Mouse (Mus musculus) bone marrow macrophage, adult 2 months (primary cell): ENCODE data around the gene Iqch. TPM values are rescaled to one million over a fixed set of nuclear protein-coding genes. Genes with fewer than 3 reads are reported as not detected.

ENCODE experiments used
- H3K27ac ChIP-seq: 2 replicates; pipeline ENCODE4 v1.5.1; 2012; ENCODE audit warnings: low read depth, low read length; ENCODE audit not compliant: insufficient read depth
- H3K4me1 ChIP-seq: 2 replicates; pipeline ENCODE4 v1.6.1; 2012; ENCODE audit warnings: low read length; ENCODE audit not compliant: control insufficient read depth, insufficient read depth
- H3K4me3 ChIP-seq: 2 replicates; pipeline ENCODE4 v1.5.1; 2012; ENCODE audit warnings: mild to moderate bottlenecking, low read length, moderate library complexity; ENCODE audit not compliant: insufficient read depth
- CTCF ChIP-seq: IDR thresholded peaks from 2 replicates; pipeline ENCODE4 v1.5.1; 2012; ENCODE audit warnings: low read depth, mild to moderate bottlenecking, low read length, moderate library complexity
- POLR2A ChIP-seq: IDR thresholded peaks from 2 replicates; pipeline ENCODE4 v1.6.1; 2012; ENCODE audit warnings: mild to moderate bottlenecking, low read depth, low read length, borderline replicate concordance
- polyA plus RNA-seq: library from polyadenylated mRNA; stranded (reverse); fragments of >200 nt; gene quantifications from 2 replicates; pipeline ENCODE4 v1.2.4, GENCODE M21; 2012; ENCODE audit not compliant: missing spikeins, insufficient read depth, insufficient read length

Gene Iqch
- not detected in 2 replicates for polyA plus RNA-seq

DNA sequence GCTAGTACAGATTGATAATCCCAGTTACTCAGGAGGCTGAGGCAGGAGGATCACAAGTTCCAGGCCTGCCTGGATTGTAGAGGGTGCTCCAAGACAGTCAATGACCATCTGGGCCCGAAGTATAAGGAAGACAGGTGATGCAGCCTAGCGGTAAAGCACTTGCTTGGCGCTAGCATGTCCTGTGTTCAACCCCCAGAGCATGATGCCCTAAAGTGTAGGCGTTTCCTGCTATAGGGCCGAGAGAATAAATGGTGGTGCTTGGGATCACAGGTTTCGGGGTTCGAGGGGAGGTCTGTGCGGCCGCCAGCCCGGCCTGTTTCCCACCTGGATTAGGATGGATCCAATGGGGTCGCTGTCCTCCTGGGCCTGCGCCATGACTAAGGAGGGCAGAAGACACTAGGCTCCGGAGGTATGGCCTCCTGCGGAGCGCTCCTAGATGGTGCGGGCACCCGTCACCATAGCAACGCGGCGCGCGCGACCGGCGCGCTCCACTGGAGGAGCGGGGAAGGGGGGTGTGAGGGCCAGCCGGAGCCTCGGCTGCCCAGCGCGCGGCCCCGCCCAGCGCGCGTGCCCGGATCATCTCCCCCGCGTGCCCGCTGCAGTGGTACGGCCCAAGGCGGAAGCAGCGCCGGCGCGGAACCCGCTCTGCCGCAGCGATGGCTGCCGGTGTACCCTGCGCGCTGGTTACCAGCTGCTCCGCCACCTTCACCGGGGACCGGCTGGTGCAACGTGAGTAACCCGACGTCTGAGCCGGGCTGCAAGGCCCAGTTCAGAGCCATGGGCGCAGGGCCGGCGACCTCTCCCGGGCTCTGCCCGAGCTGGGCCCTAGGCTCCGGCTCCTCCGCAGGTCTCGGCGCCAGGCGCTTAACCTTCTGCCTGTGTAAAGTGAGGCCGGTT is at the start of gene Iqch, which contains the start of gene Aagab:
Gene Iqch (minus strand): TSS at position 451 of the 897 bp plus-strand sequence.
Gene Aagab (plus strand): TSS at position 618 of the 897 bp plus-strand sequence.
- peaks cover 11% of the 10 kb centered on the region for H3K4me1 ChIP-seq
- H3K4me3 ChIP-seq, result peak within 1 kb of the TSS; percentile 92
- peak within 1 kb of the TSS; percentile 42 for H3K27ac ChIP-seq
- TF ChIP-seq POLR2A (peak; percentile 47; the same call in 1 of the 2 replicates), CTCF (no peak)

DNA sequence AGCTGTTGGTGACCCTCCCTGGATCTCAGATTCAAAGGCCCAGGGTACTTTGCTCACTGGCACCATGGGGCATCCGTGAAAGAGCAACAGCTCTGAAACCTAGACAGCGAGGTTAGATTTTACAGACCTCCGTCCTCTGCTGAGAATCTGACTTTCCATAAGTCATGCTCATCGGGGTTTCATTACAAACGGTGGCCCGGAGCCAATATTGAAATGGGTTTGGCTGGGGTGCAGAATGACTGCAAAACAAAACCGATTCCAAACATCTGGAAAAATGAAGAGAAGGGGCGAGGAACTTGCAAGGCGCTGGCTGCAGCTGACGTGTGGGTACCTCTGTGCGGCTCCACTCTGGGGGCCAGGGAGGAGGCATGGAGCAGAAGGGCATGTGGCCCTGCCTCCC is 49.3 kb upstream of the Iqch start:
- Histone ChIP-seq H3K4me3 (no peak overlapping the region), H3K27ac (no peak overlapping the region), H3K4me1 (no peaks in the 10 kb centered on the region)
- TF ChIP-seq POLR2A, result no peak
- no peak for TF ChIP-seq CTCF

DNA sequence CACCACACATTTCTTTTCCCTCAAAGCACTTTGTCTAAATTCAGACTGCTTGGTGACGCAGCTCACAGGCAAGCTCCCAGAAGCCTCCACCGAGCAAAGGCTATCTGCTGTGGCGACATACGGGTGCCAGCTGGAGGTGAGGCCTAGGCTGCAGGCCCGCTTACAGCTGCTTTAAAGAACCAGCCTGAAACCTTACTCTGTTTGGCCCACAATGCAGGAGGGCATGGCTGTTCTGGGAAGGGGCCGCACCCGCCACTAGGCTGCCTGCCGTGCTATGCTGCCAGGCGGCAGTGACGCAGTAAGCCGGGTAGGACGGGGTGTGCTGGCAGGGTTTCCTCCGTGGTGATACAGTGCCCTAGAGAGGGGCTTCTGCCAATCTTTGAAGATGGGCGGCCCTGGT is 48.6 kb upstream of the Iqch start:
- TF ChIP-seq CTCF (no peak), POLR2A (no peak)
- Histone ChIP-seq H3K4me3 (no peak overlapping the region), H3K27ac (no peak overlapping the region), H3K4me1 (no peaks in the 10 kb centered on the region)

- no peak overlapping the region for H3K4me3 ChIP-seq
- no peaks in the 10 kb centered on the region for H3K4me1 ChIP-seq
- no peak for TF ChIP-seq POLR2A
- TF ChIP-seq CTCF, result 0 out of 2 replicates have a peak, but pooled peaks have one; percentile 32
- no peak overlapping the region for H3K27ac ChIP-seq
These were observed 47.7 kb upstream of the Iqch start for GRCm38 (mm10) chr9:63649841-63650545.

GRCm38 (mm10) chr9:63648520-63648918 is 46.2 kb upstream of the Iqch start:
- no peak overlapping the region for H3K4me3 ChIP-seq
- no peak for TF ChIP-seq POLR2A
- TF ChIP-seq CTCF, result no peak
- no peaks in the 10 kb centered on the region for H3K4me1 ChIP-seq
- no peak overlapping the region for H3K27ac ChIP-seq

DNA sequence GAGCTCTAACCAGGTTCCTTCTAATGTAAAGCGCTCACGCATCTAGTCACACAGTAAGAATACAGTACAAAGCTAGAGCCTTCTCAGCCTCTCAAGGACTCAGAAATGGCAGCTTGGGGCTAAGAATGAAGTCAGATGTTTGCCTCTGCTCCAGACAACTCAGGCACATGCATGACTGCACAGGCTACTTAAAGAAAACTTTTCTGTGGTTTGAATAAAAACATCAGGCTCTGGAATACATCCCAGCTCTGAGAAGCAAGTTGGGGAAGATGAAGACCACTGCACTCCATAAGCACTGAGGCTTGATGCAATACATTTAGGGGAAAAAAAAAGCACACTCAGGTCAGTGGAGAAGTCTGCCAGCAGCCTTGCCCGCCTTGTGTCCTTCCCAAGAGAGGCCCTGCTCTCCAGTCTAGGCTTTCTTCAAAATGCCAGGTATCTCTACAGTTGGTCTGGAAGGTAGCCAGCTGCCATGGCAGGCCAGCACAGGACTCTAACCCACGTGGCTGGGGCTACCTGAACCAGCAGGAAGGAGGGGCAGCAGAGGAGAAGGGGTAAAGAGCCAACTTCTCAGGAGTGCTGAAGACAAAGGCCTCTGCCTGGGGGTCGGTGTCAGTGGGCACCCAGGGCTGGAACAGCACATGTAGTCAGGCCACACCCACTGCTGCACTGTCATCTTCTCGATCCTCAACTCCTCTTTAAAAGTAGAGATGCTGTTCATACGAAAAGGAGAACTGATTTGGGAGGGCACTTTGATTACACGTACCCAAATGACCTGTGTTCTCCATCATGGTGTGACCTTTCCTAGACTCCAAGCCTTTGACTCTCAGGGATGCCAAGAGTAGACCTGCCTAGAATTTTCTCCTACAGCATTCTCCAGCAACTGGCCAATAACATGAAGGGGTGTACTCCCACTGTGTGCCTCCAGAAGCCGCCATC is 45.6 kb upstream of the Iqch start:
- no peak overlapping the region for H3K27ac ChIP-seq
- no peak overlapping the region for H3K4me3 ChIP-seq
- H3K4me1 ChIP-seq, result peaks cover 4% of the 10 kb centered on the region
- no peak for TF ChIP-seq CTCF
- TF ChIP-seq POLR2A, result no peak

- no peak overlapping the region for H3K27ac ChIP-seq
- TF ChIP-seq POLR2A, result no peak
- TF ChIP-seq CTCF, result no peak
- no peak overlapping the region for H3K4me3 ChIP-seq
- peaks cover 23% of the 10 kb centered on the region for H3K4me1 ChIP-seq
These were observed 42.8 kb upstream of the Iqch start for GRCm38 (mm10) chr9:63645084-63645483.

GRCm38 (mm10) chr9:63644011-63644410 is 41.7 kb upstream of the Iqch start:
- no peak overlapping the region for H3K4me3 ChIP-seq
- H3K27ac ChIP-seq, result no peak overlapping the region
- H3K4me1 ChIP-seq, result peaks cover 23% of the 10 kb centered on the region
- TF ChIP-seq POLR2A (no peak), CTCF (no peak)
